Mouse (Mus musculus): ENCODE data around the gene Irak4. TPM values are rescaled to one million over a fixed set of nuclear protein-coding genes. Genes with fewer than 3 reads are reported as not detected.

Gene Irak4
- polyA plus RNA-seq, 1 experiment from 2014 or later: 5.4 TPM

DNA sequence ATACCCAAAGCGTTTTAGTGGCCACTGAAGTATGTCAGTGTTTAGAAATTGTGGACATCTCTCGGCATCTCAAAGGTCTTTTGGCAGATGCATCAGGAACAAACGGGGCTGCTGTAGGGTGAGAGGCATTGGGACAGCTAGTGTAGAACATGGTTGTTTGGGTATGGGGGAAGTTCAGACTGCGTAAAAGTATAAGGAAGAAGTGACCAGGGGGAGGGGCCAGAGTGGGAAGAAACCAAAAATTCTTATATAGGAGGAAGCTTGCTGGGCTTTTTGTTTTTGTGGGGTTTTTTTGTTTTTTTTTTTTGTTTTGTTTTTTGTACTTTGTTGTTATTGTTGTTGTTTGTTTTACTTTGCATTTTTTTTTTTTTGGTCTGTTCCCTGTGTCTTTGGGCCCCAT lies 1.4 kb downstream of the Irak4 start:
- 81% methylated on average over 4 of the region's 4 CpGs for WGBS

DNA sequence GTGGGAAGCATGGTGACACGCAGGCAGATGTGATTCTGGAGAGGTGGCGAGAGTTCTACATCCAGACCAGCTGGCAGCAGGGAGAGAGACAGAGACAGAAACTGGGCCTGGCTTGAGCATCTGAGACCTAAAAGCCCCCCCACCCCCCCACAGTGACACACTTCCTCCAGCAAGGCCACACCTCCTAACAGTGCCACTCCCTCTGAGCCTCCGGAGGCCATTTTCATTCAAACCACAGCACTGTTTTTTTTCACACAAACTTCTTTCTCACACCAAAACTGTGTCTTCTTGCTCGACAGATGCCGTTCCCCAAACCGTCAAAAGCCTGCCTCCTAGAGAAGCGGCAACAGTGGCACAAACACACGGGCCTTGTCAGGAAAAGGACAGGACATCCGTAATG lies 10.1 kb downstream of the Irak4 start:
- Histone ChIP-seq H3K27me3 (ENCODE audit: control insufficient read depth, insufficient read depth, low read length) (no peaks in the 10 kb centered on the region), H3K9me3 (replicated peaks; ENCODE audit: control insufficient read depth, low read length) (peaks cover 5% of the 10 kb centered on the region; the same call in 1 of the 2 replicates), H3K4me3 (ENCODE audit: low read length) (no peak overlapping the region), H3K27ac (ENCODE audit: low read length) (no peak overlapping the region), H3K4me2 (ENCODE audit: low read depth, low read length) (no peak overlapping the region), H3K4me1 (ENCODE audit: control insufficient read depth, insufficient read depth, low read length) (no peaks in the 10 kb centered on the region), H3K9ac (ENCODE audit: low read length) (no peak overlapping the region), H3K36me3 (ENCODE audit: control insufficient read depth, insufficient read depth) (peaks cover 14% of the 10 kb centered on the region)
- no peak for ATAC-seq (replicated peaks; ENCODE audit: extremely low read depth, insufficient read depth, low FRiP score)
- 90% methylated on average over 9 of the region's 9 CpGs for WGBS

More for the DNA sequence above, 1.4 kb downstream of the Irak4 start:
- Histone ChIP-seq H3K27ac (ENCODE audit: low read length) (no peak overlapping the region), H3K36me3 (ENCODE audit: control insufficient read depth, insufficient read depth) (peaks cover 5% of the 10 kb centered on the region), H3K4me1 (ENCODE audit: control insufficient read depth, insufficient read depth, low read length) (peaks cover 5% of the 10 kb centered on the region), H3K9me3 (replicated peaks; ENCODE audit: control insufficient read depth, low read length) (peaks cover under 1% of the 10 kb centered on the region; the same call in 1 of the 2 replicates), H3K27me3 (ENCODE audit: control insufficient read depth, insufficient read depth, low read length) (no peaks in the 10 kb centered on the region), H3K4me2 (ENCODE audit: low read depth, low read length) (no peak overlapping the region), H3K9ac (ENCODE audit: low read length) (no peak overlapping the region), H3K4me3 (ENCODE audit: low read length) (no peak overlapping the region)
- no peak for ATAC-seq (replicated peaks; ENCODE audit: extremely low read depth, insufficient read depth, low FRiP score)

DNA sequence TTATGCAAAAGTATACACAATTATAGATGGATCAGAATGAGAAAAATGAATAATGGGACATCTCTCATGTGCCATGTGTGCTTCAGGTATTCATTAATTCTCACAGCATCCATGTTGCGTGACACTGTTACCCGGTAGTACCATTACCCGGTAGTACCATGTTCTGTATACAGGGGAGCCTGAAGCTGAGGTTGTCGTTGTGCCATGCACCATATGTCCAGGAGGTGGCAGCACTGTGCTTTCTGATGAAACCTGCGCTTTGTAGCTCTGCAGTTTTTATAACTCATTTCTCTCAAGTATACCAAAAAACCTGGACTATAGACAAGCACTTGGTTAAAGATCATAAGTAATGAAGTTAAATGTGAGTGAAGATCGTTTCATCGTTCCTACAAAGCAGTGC lies 14.0 kb downstream of the Irak4 start:
- Histone ChIP-seq H3K27me3 (ENCODE audit: control insufficient read depth, insufficient read depth, low read length) (no peaks in the 10 kb centered on the region), H3K36me3 (ENCODE audit: control insufficient read depth, insufficient read depth) (no peaks in the 10 kb centered on the region), H3K9ac (ENCODE audit: low read length) (no peak overlapping the region), H3K9me3 (replicated peaks; ENCODE audit: control insufficient read depth, low read length) (no peaks in the 10 kb centered on the region), H3K4me3 (ENCODE audit: low read length) (no peak overlapping the region), H3K4me1 (ENCODE audit: control insufficient read depth, insufficient read depth, low read length) (no peaks in the 10 kb centered on the region), H3K27ac (ENCODE audit: low read length) (no peak overlapping the region), H3K4me2 (ENCODE audit: low read depth, low read length) (no peak overlapping the region)
- no peak; the same call in 1 of the 2 replicates for ATAC-seq (replicated peaks; ENCODE audit: extremely low read depth, insufficient read depth, low FRiP score)
- 22% methylated on average over 7 of the region's 7 CpGs for WGBS

DNA sequence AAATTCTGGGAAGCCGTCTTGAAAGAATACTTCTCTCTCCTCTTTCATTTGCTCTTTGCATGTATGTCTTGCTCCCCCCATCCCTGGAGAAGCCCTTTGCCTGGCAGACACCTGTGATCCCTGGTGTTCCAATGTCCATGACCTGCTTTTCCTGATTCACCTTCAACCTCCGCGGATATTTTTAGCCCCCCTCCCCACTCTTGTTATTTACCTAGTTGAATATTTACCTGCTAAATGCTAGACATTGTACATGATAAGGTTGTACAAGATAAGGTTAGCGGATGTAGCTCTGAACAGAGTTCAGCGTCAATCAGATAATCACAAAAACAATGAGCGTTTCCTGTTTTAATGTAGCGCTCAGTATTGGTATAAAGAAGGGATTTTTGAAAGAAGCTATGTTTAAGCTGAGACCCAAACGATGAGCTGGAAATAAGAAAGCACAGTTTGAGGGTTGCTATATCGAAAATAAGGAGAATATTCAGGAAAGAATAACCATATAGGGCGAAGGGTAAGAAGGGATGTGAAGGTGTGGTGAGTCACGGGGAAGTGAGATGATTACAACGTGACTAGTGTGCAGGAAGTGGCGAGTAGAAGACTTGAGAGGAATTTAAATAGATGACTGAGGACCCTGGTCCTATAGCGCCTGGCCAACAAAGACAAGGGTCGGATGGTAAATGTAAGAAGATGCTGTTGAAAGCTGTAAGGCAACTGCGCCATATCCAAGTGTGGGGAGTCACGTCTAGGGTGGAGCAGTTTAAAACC lies 15.6 kb downstream of the Irak4 start:
- H3K36me3 ChIP-seq (ENCODE audit: control insufficient read depth, insufficient read depth): no peaks in the 10 kb centered on the region
- no peaks in the 10 kb centered on the region for H3K27me3 ChIP-seq (ENCODE audit: control insufficient read depth, insufficient read depth, low read length)
- no peak for ATAC-seq (replicated peaks; ENCODE audit: extremely low read depth, insufficient read depth, low FRiP score)
- H3K9me3 ChIP-seq (replicated peaks; ENCODE audit: control insufficient read depth, low read length): no peaks in the 10 kb centered on the region
- H3K4me2 ChIP-seq (ENCODE audit: low read depth, low read length): no peak overlapping the region
- H3K9ac ChIP-seq (ENCODE audit: low read length): no peak overlapping the region
- H3K4me1 ChIP-seq (ENCODE audit: control insufficient read depth, insufficient read depth, low read length): no peaks in the 10 kb centered on the region
- no peak overlapping the region for H3K4me3 ChIP-seq (ENCODE audit: low read length)
- no peak overlapping the region for H3K27ac ChIP-seq (ENCODE audit: low read length)
- WGBS: 64% methylated on average over 17 of the region's 17 CpGs

DNA sequence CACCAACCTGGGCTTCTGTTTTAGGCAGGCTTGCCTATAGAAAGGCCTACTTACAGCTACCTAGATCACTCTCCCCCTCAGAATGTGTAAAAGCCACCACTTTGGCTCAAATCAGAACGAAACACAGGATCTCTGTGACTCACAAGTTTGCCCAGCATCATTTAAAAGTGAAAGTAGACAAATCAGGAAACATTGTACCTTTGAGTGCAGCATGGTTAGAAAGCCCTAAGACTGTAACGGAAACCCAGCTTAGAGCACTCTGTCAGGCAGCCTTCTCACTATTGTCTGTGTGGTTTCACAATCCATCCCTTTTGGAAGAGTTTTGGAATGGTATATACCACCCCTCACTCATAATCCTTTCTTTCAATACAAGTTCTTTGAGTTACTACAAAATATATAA lies 21.5 kb downstream of the Irak4 start:
- H3K4me2 ChIP-seq (ENCODE audit: low read depth, low read length): no peak overlapping the region
- no peaks in the 10 kb centered on the region for H3K27me3 ChIP-seq (ENCODE audit: control insufficient read depth, insufficient read depth, low read length)
- no peaks in the 10 kb centered on the region for H3K9me3 ChIP-seq (replicated peaks; ENCODE audit: control insufficient read depth, low read length)
- H3K4me3 ChIP-seq (ENCODE audit: low read length): no peak overlapping the region
- H3K9ac ChIP-seq (ENCODE audit: low read length): no peak overlapping the region
- no peaks in the 10 kb centered on the region for H3K36me3 ChIP-seq (ENCODE audit: control insufficient read depth, insufficient read depth)
- no peaks in the 10 kb centered on the region for H3K4me1 ChIP-seq (ENCODE audit: control insufficient read depth, insufficient read depth, low read length)
- H3K27ac ChIP-seq (ENCODE audit: low read length): no peak overlapping the region
- no peak for ATAC-seq (replicated peaks; ENCODE audit: extremely low read depth, insufficient read depth, low FRiP score)
- 68% methylated on average over 2 of the region's 2 CpGs for WGBS

DNA sequence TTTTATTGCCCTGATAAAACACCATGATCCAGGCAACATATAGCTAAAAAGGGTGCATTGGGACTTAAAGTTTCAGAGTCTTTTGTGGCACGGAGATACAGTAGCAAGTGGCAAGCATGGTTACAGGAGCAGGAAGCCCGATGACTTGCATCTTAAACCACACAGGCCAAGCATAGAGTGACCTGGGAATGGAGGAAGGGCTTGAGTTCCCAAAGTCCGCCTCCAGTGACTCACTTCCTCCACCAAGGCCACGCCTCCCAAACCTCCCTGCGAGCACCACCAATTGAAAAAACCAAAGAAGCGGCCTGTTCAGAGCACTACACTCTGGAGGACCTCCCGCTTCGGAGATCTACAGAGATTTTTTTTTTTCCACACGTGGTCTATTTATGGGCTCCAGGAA lies 22.4 kb downstream of the Irak4 start:
- Histone ChIP-seq H3K4me2 (ENCODE audit: low read depth, low read length) (no peak overlapping the region), H3K27me3 (ENCODE audit: control insufficient read depth, insufficient read depth, low read length) (no peaks in the 10 kb centered on the region), H3K9ac (ENCODE audit: low read length) (no peak overlapping the region), H3K4me1 (ENCODE audit: control insufficient read depth, insufficient read depth, low read length) (no peaks in the 10 kb centered on the region), H3K4me3 (ENCODE audit: low read length) (no peak overlapping the region), H3K36me3 (ENCODE audit: control insufficient read depth, insufficient read depth) (no peaks in the 10 kb centered on the region), H3K9me3 (replicated peaks; ENCODE audit: control insufficient read depth, low read length) (no peaks in the 10 kb centered on the region), H3K27ac (ENCODE audit: low read length) (no peak overlapping the region)
- WGBS: 76% methylated on average over 9 of the region's 9 CpGs
- ATAC-seq (replicated peaks; ENCODE audit: extremely low read depth, insufficient read depth, low FRiP score): no peak

DNA sequence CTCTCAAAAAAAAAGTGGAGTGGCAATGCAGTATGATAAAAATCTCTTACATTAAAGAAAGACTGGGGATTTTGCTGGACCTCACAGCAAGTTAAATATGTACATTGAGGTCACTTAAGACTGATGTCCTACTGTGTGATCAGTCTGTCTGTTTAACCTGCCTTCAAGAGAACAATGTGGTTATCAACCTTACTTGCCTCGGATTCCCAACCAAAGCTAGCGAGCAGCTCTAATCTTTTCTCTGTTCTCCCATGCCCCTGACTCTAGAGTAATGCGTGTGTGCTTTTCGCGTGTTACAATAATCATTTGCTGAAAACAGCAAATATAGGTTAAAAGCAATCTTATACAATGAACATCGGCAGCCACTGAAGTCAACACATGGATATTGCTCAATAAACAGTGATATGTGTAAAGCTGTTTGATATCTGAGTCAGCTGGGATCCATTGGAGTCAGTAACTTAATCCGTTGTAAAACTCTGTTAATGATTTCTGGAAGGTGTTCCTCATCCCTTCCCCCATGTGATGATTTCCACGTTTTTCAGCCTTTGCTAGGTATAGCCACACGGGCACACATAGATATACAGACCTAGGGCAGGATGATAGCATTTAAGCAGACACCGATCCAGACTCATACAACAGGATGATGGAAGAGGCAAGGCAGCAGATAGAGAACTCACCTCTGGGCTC lies 25.2 kb downstream of the Irak4 start:
- Histone ChIP-seq H3K9me3 (replicated peaks; ENCODE audit: control insufficient read depth, low read length) (no peaks in the 10 kb centered on the region), H3K4me1 (ENCODE audit: control insufficient read depth, insufficient read depth, low read length) (no peaks in the 10 kb centered on the region), H3K9ac (ENCODE audit: low read length) (no peak overlapping the region), H3K27me3 (ENCODE audit: control insufficient read depth, insufficient read depth, low read length) (no peaks in the 10 kb centered on the region), H3K36me3 (ENCODE audit: control insufficient read depth, insufficient read depth) (no peaks in the 10 kb centered on the region), H3K4me3 (ENCODE audit: low read length) (no peak overlapping the region), H3K4me2 (ENCODE audit: low read depth, low read length) (no peak overlapping the region), H3K27ac (ENCODE audit: low read length) (no peak overlapping the region)
- WGBS: 79% methylated on average over 10 of the region's 10 CpGs
- ATAC-seq (replicated peaks; ENCODE audit: extremely low read depth, insufficient read depth, low FRiP score): no peak

DNA sequence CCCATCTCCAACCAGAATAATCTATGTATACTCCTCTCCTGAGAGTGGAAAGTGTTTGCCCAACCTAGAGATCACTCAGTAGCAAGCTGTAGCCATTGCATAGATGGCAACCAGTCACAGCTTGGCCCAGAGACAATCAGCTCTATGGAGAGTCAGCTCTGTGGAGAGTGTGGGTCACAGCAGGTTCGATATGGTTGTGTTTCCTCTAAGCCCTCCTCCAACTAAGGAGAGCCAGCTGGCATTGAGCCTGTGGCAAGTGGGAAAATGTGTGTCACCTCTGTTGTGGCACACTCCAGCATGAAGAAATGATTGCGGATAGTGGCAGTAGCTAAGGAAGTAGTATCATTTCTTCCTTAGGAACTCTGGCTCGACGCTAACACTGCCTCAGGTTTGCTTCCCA lies 28.1 kb downstream of the Irak4 start:
- H3K4me2 ChIP-seq (ENCODE audit: low read depth, low read length): no peak overlapping the region
- no peaks in the 10 kb centered on the region for H3K9me3 ChIP-seq (replicated peaks; ENCODE audit: control insufficient read depth, low read length)
- ATAC-seq (replicated peaks; ENCODE audit: extremely low read depth, insufficient read depth, low FRiP score): no peak
- 81% methylated on average over 4 of the region's 4 CpGs for WGBS
- no peak overlapping the region for H3K9ac ChIP-seq (ENCODE audit: low read length)
- no peaks in the 10 kb centered on the region for H3K36me3 ChIP-seq (ENCODE audit: control insufficient read depth, insufficient read depth)
- H3K27me3 ChIP-seq (ENCODE audit: control insufficient read depth, insufficient read depth, low read length): no peaks in the 10 kb centered on the region
- no peak overlapping the region for H3K4me3 ChIP-seq (ENCODE audit: low read length)
- H3K4me1 ChIP-seq (ENCODE audit: control insufficient read depth, insufficient read depth, low read length): no peaks in the 10 kb centered on the region
- no peak overlapping the region for H3K27ac ChIP-seq (ENCODE audit: low read length)

DNA sequence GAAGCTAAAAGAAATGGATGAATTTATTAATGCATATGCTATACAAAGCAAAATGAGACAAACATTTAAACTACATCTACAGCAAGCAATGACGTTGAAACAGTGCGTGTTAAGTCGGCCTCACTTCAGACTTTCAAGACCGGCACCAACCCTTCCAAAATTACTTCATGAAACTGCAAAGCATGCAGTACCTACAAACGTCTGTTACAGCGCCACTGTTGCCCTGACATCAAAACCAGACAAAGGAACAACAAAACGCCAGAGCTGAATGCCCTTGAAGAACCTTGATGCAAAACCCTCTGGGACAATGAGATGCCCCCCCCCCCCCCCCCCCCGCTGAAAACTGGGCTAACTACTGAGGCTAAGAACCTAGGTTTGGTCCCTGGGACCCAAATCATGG lies 29.3 kb downstream of the Irak4 start:
- no peaks in the 10 kb centered on the region for H3K4me1 ChIP-seq (ENCODE audit: control insufficient read depth, insufficient read depth, low read length)
- H3K27ac ChIP-seq (ENCODE audit: low read length): no peak overlapping the region
- H3K9ac ChIP-seq (ENCODE audit: low read length): no peak overlapping the region
- H3K9me3 ChIP-seq (replicated peaks; ENCODE audit: control insufficient read depth, low read length): no peaks in the 10 kb centered on the region
- no peaks in the 10 kb centered on the region; the same call in 1 of the 2 replicates for H3K36me3 ChIP-seq (ENCODE audit: control insufficient read depth, insufficient read depth)
- no peak for ATAC-seq (replicated peaks; ENCODE audit: extremely low read depth, insufficient read depth, low FRiP score)
- no peak overlapping the region for H3K4me2 ChIP-seq (ENCODE audit: low read depth, low read length)
- 65% methylated on average over 7 of the region's 8 CpGs for WGBS
- no peak overlapping the region for H3K4me3 ChIP-seq (ENCODE audit: low read length)
- no peaks in the 10 kb centered on the region for H3K27me3 ChIP-seq (ENCODE audit: control insufficient read depth, insufficient read depth, low read length)

Measured in heart, embryonic 16.5 days (tissue).